Mouse (Mus musculus) cerebellum, postnatal 36 days (tissue): ENCODE measurements around the gene Iscu.
"Not testable (repeated sequence)": the region's sequence is repeated elsewhere in the genome, so short reads cannot be mapped to it uniquely, and the experiment has no call there.

Experiments
- DNase-seq, 2 experiments: peaks; one replicate each; pipeline ENCODE4 v3.0.0; 2021 to 2022; ENCODE audit warnings: mixed read lengths in 2 of 2

The Iscu gene

GRCm38 (mm10) chr5:113789075-113789788 lies 16.7 kb downstream of the Iscu start:
- DNase-seq, result no peak

- DNase-seq, result no peak
Measured at GRCm38 (mm10) chr5:113790453-113791196, 18.1 kb downstream of the Iscu start.

GRCm38 (mm10) chr5:113791197-113792095 lies 18.9 kb downstream of the Iscu start:
- DNase-seq, result no peak

- DNase-seq, result no peak
Measured at GRCm38 (mm10) chr5:113796401-113797148, 24.0 kb downstream of the Iscu start.

GRCm38 (mm10) chr5:113797149-113797882 lies 24.8 kb downstream of the Iscu start:
- no peak for DNase-seq

GRCm38 (mm10) chr5:113798525-113798924 lies 26.0 kb downstream of the Iscu start:
- no peak for DNase-seq

GRCm38 (mm10) chr5:113799691-113800090 lies 27.1 kb downstream of the Iscu start:
- no peak for DNase-seq

GRCm38 (mm10) chr5:113800280-113800679 lies 27.7 kb downstream of the Iscu start, which contains the start of gene Tmem119:
TSS of gene Tmem119 (minus strand) at chr5:113800516.
- no peak for DNase-seq

- DNase-seq, result no peak
Measured at GRCm38 (mm10) chr5:113804395-113804966, 31.9 kb downstream of the Iscu start.

GRCm38 (mm10) chr5:113805301-113805700 lies 32.8 kb downstream of the Iscu start:
- DNase-seq, result no peak

GRCm38 (mm10) chr5:113806414-113806813 lies 33.9 kb downstream of the Iscu start:
- no peak for DNase-seq

GRCm38 (mm10) chr5:113807712-113808111 lies 35.2 kb downstream of the Iscu start:
- no peak for DNase-seq

- no peak for DNase-seq
Measured at GRCm38 (mm10) chr5:113808177-113808576, 35.6 kb downstream of the Iscu start.

- no peak for DNase-seq
Measured at GRCm38 (mm10) chr5:113810111-113810510, 37.6 kb downstream of the Iscu start.

- DNase-seq, result not testable (repeated sequence)
Measured at GRCm38 (mm10) chr5:113811824-113812420, 39.4 kb downstream of the Iscu start.

GRCm38 (mm10) chr5:113812638-113813037 lies 40.1 kb downstream of the Iscu start:
- DNase-seq, result no peak

GRCm38 (mm10) chr5:113813608-113814007 lies 41.1 kb downstream of the Iscu start:
- no peak for DNase-seq

- DNase-seq, result no peak
Measured at GRCm38 (mm10) chr5:113814111-113815040, 41.8 kb downstream of the Iscu start.

- no peak for DNase-seq
Measured at GRCm38 (mm10) chr5:113815041-113815389, 42.5 kb downstream of the Iscu start.
